Mouse (Mus musculus): Measurements from ENCODE around the gene Mgat4d.

GRCm38 (mm10) chr8:83421354-83421753 is 73.1 kb downstream of the Mgat4d start:
- no peak for TF ChIP-seq ZNF384 (IDR thresholded peaks at IDR 0.05; ENCODE audit: low read depth, low read length)
- TF ChIP-seq ZC3H11A (IDR thresholded peaks at IDR 0.05; ENCODE audit: borderline replicate concordance, low read depth, low read length): no peak
- TF ChIP-seq HCFC1 (IDR thresholded peaks at IDR 0.05; ENCODE audit: borderline replicate concordance, insufficient read depth, low read length): no peak
- no peak for TF ChIP-seq CHD2 (IDR thresholded peaks at IDR 0.05; ENCODE audit: low read depth, low read length)
